Mouse (Mus musculus) lung, postnatal 25 days (tissue): Measurements from ENCODE around the gene Map2k1.

Source experiments
- DNase-seq: peaks from one replicate; pipeline ENCODE4 v3.0.0; 2022; ENCODE audit warnings: low spot score

Map2k1 gene

DNA sequence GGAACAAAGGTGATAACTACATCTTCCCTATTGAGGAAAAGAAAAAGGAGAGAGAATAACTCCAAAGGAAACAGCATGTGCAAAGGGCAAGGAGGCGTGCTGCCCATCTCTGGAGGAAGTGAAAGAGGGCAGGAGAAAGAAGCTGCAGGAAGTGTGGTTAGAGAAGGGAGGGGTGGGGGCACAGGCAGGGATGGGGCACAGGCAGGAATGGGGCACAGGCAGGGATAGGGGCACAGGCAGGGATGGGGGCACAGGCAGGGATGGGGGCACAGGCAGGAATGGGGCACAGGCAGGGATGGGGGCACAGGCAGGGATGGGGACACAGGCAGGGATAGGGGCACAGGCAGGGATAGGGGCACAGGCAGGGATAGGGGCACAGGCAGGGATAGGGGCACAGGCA is 4.1 kb downstream of the Map2k1 start:
- DNase-seq = no peak

DNA sequence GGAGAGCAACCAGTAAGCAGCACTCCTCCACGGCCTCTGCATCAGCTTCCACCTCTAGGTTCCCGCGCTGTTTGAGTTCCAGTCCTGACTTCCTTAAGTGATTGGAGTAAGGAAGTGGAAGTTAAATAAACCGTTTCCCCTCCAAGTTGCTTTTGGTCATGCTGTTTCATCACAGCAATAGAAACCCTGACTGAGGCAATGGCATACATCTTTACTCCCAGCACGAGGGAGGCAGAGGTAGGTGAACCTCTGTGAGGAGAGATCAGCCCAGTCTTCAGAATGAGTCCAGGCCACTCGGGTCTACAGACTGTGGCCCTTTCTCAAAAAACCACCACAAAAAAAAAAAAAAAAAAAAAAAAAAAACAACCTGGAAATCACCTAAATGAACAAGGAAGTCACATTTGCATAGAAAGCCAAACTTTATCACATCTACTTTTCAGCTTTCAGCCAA is 11.0 kb downstream of the Map2k1 start:
- DNase-seq = peak; percentile 50

DNA sequence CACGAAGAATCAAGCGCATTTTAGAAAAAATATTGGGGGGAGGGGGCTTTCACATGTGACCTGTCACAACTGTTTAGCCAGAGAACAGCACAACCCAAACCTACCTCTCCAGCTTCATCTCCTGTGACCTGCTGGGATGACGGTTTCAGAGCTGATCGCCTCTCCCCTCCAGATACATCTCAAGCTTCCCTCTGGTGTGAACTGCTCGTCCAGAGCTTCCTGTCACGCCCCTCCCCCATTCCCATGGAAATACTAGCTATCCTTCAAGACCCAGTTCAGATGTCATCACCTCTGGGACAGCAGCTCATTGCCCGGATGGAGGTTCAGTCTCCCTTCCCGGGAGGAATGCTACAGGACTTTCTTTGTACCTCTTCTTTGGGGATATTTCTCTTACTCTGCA is 12.8 kb downstream of the Map2k1 start:
- DNase-seq = no peak

DNA sequence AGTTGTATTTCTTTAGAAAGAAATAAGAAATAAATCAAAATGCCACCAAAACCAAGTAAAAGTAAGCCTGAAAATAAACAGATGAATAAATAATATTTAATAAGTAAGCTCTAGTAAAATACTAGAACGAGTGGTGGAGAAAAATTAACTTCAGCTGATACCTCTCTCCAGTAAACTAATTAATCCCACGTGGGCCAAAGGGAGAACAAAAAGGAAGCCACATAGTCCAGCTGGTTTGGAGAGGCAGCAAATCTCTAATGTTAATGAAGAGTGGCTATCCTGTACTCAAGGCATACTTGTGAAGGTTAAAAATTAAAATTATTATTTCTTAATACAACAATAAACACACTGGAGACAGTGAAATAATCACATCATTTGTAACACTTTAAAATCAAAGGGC is 13.3 kb downstream of the Map2k1 start:
- no peak for DNase-seq

DNA sequence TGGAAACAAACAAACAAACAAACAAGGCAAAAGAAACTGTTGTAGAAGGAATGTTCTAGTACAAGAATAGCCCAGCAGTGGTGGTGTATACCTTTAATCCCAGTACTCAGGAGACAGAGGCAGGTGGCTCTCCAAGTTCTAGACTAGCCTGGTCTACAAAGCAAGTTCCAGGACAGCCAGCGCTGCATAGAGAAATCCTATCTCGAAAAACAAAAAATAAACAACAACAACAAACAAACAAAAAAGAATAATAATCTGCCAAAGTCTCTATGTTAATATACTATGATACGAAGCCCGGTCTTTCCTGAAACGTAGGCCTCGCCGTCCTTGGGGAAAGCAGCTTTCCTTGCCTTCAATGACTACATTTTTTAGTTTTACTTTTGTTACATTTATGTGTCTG is 17.4 kb downstream of the Map2k1 start:
- DNase-seq = no peak

DNA sequence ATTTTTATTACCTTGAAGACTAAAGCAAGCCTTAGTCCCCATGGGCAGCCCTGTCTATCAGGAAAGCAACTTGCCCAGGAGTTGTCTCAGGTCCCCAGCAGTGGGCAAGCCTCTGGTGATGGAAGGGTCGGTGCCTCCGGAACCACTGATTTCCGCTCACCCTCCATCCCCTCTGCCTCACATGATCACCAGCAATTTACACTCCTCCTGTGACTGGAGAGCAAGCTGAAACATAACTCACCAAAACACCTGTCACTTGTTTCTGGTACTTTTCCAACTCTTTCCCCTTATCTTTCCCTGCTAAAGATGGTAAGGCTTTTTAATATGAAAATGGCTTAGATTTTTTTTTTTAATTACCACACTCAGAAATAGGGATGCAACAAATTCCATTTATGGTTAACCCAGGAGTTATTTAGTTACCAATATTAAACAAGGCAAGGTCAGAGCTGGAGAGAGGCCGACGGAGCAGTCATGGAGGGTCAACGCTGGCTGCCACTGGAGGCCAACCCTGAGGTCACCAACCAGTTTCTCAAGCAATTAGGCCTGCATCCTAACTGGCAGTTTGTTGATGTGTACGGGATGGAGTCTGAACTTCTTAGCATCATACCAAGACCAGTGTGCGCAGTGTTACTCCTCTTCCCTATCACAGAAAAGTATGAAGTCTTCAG is 18.5 kb downstream of the Map2k1 start, which contains the start of gene Uchl4:
Uchl4 (plus strand) TSS at position 434 of the 668 bp plus-strand sequence.
- no peak for DNase-seq

DNA sequence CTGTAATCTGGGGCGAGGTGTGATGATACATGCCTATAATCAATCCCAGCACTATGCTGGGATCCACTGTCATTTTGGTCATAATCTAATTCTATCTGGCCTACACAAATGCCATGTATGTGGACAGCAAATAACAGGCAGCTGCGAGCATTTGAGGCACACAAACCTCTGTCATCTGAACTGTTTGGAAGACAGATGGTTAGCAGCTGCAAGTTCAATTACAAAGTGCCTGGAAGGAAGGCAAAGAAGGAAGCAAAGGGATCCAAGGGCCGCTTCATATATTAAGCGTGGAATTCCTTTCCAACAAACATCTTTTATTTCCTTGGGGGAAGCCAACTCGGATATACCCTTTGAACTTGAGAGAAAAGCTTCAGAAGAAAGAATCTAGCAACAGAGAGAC is 19.8 kb downstream of the Map2k1 start:
- no peak for DNase-seq

DNA sequence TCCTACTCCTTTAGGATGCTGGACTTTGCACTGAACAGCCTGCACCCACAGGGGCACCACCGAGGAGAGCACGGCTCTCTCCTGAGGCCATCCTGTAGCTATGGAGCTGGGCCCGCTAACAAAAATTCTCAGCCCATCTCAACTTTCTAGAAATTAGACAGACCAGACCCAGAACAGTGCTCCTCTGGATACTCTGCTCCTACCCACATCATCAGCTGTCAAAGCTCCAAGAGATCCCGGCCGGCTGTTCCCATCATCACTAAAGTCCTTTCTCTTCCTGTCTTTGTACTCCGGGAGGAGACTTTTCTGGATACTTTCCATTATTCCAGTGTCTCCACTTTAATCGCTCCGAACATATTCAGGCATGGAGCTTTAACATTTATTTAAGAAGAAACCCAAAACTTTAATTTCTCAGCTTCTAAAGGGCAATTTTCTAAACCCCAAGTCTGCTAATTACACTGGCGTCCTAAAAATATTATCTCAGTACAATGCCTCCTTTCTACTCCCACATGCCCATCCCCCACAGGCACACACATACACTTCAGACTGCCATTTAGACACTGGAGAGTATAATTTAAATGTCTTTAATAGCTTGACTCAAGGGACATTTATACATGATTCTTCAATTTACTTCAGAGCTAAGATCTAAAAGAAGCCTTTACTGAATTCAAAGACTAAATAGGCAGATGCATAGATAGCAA is 21.0 kb downstream of the Map2k1 start:
- no peak for DNase-seq

DNA sequence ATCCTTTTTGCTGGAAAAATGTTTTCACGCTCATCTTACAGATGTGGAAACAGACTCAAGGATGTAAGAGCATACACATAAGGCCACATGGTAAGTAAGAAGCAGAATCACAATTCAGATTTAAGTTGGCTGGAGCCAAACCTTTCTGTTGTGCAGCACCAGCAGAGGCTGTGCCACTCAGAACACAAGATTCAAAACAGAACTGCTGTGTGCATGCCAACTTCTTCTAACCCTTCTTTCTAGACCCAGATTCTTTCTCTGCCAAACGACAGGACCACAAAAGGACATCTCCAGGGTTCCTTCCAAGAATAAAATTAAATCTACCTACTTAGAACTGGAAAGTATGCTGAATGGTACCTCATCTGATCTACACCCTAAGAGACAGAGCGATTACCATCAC is 21.8 kb downstream of the Map2k1 start:
- no peak for DNase-seq

DNA sequence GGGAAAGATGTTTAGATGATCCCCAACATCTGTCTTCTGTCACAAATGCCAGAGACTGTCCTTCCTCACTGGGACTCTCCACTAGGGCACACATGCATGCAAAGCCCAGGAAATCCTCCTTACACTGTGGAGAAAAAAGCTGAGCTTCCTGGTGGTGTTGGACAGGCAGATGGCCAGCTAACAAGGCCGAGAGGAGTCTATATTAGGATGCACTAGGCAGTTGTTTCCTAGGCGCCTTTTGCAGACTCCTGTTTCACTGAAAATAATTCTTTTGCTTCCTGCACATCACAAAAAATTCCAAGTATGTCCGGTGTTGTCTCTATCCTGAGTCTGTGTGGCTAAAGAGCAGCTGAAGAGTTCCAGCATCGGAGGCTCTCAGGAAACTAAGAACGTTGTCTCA is 22.3 kb downstream of the Map2k1 start:
- DNase-seq = no peak

DNA sequence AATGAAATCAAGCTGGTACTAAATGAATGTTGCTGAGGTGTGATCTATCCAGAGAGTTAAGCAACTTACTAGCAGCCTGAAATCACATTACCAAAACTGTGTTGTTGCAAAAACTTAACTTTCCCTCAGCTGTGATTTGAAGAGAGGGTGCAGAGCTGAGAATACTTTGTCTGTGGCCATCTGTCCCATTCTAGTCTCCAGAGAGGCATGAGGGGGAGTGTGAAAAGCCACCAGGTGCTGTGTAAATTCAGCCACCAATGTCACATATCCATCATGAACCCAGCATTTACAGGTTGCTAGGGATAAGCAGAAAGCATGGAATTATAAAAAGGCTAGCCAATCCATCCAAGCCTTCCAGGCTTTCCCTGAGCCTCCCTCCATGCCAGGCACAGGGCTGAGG is 24.5 kb downstream of the Map2k1 start:
- DNase-seq = no peak

DNA sequence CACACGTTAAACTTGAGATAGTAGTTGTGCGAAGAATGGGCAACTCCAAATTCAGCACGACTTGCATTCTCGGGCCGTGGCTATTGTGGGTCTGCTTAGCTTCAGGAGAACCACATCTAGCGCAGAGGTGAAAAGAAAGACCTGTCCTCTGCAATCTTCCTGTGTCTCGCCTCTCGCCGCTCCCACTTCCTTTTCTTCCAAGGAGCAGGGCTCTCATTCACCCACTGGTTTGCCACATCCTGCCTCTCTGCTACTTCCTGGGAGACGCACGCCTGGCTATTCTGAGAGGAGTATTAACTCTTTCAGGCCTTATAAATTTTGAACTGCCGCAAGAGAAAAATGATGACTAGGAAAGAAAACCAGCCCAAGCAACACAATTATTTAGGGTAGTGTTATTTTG is 25.7 kb downstream of the Map2k1 start:
- no peak for DNase-seq

DNA sequence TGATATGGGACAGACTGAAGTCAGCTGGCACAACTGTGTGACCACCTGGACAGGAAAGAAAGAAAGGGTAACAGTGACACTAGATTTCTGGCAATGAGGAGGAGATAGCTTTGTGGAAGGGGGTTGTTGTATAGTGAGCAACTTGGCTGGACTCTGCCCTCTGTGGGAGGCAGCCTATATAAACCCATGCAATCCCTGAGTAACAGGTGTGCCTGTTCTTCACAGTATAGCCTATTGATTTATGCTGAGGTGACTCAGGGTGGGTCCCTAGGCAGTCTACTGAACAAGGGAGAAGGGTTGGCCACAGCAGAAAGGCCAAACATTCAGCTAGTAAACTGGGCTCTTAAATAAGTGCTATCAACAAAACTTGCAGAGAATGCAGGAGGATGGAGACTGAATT is 27.6 kb downstream of the Map2k1 start:
- no peak for DNase-seq

DNA sequence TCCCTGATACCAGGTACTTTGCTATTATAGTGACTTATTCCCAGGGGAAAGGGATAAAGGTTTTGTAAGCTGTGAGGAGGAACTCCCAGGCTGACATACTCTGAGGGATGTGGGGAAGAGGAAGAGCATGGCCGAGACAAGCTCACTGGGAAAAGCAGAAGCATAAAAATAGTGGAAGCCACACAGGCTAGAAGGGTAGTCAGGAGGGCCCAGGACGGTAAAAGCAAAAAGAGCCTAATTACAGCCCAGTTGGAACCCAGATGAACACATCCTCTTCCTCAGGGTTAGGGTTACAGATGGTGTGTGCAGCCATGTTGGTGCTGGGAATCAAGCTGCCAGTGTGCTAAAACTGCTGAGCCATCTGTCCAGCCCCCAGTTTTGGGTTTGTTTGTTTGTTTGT is 31.3 kb downstream of the Map2k1 start:
- no peak for DNase-seq

DNA sequence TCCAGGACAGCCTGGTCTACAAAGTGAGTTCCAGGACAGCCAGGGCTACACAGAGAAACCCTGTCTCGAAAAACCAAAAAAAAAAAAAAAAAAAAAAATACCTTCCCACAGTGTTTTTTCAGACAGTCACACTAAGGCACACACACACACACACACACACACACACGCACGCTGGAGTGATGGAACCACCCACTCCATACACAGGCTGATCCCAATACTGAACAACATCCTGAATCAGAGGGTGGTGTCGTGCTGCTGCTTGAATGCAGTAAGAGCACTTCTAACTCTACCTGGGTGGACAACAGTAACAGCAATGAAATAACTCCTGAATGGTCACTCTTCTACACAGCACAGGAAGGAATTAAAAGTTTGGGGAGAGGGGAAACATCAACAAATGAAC is 32.0 kb downstream of the Map2k1 start:
- DNase-seq = no peak

DNA sequence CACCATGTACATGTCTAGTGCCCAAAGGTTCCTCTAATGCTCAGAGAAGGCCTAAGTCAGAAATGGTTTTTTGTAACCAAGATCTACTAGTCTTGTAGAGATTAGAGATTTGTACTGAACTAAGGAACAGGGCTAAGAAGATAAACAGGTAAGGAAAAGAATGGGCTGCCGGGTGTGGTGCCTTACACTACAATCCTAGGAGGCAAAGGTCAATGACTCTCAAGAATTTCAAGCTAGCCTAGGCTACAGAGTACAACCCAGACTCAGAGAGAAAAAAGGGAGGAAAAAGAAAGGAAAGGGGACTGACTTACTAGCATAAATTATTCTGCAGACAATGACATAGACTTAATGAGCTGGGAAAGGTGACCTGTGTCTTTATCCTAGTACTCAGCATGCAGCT is 32.8 kb downstream of the Map2k1 start:
- no peak for DNase-seq

DNA sequence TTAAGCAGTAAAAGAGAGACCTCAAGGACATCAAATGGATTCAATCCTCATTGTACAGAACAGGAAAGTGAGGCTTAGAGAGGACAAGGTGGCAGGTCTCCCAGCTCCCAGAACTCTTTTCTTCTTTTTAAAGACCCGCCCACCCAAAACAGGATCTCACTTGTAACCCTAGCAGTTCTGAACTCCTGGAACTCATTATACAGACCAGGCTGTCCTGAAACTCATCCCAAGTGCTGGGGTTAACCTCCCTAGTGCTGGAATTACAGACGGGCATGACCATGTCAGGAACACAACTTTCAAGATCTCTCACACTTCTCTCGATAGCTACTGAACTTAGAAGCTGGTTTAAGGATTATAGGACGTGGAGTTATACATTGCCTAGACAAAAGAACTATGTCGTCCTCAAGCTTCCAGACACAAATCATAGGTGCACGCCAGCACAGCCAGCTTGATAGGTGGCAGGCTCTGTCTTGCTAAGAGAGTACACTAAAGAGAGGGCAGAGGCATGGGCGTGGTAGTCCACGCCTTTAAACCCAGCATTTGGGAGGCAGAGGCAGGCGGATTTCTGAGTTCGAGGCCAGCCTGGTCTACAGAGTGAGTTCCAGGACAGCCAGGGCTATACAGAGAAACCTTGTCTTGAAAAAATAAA is 33.5 kb downstream of the Map2k1 start:
- DNase-seq = no peak

DNA sequence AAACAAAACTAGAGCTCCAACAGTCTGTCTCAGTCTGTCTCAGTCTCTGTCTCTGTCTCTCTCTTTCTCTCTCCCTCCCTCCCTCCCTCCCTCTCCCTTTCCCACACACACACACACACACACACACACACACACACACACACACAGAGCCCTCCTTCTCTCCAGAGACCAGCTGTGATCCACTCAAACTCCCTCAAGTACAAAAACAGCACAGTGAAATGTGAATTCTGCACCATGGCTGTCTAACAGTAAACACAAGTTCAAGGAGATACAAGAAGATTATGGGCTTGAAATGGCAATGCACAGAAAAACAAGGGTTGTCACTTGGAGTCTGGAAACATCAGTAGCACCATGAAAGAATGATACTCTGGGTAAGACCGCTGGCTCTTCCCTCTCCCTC is 34.1 kb downstream of the Map2k1 start:
- no peak for DNase-seq

DNA sequence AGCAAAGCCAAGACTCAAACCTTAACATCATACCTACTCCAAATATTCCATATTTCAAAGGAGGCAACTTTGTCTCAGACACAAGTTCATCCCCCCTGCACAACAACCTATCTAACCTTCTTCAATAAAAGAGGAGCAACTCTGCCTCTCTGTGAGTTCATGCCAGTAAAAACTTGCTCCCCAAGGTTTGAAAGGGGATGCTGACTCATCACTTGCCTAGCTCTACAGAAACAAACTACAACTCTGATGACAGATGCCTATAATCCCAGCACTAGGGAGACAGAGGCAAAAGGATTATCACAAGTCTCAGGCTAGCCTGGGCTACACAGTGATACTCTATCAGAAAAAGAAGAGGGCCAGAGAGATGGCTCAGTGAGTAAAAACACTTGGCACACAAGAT is 35.5 kb downstream of the Map2k1 start:
- DNase-seq = no peak

DNA sequence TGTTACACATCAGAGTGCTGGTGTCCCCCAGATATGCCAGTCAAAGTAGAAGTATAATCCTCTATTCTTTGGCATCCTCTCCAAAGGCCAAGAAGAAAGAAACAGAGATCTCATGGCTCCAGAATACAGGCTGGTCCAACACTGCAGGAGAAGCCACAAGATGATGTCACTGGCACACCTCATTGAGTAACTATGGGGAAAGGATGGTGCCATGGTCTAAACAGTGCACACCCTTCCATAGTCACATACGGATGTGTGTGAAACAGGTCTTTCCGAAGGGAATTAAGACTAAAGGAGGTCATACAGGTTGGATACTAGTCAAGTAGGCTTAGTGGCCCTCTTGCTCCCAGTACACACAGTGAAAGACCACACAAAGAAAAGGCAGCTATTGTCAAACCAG is 36.8 kb downstream of the Map2k1 start:
- no peak for DNase-seq

DNA sequence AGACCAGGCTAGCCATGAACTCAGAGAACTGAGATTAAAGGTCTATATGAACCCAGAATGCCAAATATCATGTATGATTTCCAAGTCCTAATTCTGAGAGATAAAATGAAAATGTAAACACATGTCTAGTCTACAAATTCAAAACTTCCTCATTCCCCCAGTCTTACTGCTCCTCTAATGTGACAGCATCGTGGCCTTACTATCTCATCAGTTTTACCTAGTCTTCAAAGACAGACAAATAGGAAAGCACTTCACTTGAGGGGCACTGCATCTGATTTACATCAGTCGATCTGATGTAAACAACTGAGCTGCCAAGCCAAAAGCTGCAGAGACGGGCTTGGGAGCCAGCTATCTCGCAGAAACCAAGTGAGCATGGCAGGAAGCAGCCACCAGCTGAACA is 37.3 kb downstream of the Map2k1 start:
- DNase-seq = no peak

DNA sequence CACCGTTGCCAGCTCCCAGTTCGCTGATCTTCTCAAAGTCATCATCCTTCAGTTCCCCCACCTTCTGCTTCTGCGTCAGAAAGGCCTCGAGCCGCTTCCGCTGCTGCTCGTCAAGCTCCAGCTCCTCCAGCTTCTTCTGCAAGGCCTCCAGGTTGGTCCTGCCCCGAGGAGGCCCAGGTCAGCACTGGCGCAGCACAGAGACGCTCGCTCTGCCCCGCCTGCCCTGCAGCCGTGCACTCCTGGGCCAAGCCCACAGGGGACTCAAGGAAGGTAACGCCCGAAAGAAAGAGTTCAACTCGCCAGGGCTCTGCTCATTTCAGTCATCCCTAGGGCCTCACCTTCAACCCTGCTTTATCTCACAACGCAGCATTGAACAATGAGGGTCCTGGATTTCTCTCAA is 39.0 kb downstream of the Map2k1 start:
- DNase-seq = no peak

DNA sequence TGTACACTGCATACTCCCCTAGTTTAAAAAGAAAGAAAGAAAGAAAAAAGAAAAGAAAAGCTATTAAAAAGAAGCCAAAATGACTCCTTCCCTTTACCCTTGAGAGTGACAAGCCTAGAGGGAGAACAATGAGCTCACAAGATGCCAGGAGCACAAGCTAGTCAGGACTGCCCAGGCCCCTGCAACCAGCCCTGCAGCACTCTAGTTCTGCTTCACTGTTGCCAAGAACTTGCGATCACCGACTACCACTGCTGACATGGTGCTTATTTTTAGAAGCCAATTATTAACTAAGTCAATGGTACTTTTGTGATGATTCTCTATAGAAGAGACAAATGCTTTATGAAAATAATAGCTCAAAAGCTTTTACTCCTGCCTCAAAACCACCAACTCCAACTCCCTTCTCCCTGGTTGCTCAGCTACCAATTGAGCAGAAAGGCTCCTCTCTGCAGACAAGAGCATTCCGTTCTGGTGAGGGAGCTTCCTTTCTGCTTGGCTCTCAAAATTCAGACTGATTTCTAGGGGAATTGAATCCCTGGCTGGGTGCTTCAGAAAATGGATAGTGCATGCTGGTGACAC is 45.8 kb downstream of the Map2k1 start:
- no peak for DNase-seq
